In the genomic region with DNA sequence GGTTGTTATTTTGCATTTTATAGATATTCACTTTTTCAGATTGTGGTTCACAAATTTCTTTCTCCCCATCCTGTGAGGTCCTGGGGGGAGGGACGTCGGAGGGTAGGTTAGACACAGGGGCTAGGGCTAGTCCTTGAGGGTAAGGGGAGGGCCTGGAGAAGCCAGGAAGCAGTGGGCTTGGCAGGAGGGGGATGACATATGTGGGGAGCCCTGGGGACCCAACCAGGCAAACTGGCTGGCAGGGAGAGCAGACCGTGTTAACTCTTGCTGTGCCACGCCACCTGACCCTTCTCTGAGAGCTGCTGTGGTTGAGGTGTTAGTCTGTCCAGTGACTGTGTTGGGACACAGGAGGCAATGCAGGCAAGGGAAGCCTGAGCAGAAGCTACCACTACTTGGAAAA, we compare ENCODE assay signal across 15 mouse cellular contexts. TPM values are rescaled to one million over a fixed set of nuclear protein-coding genes. Genes with fewer than 3 reads are reported as not detected.
DNase-seq lines count a peak whose midpoint lies in the region; ATAC-seq lines count a peak whose summit lies in the region.
"Had no signal": no experiment of that assay in that cellular context is flagged by ENCODE, and none has a peak within 500 bp of the region (broad histone marks: within the 10 kb centered on the region; RNA-seq: fewer than 3 reads in every experiment).

No protein-coding gene starts in this region.

- peak overlapping the region; percentile 43; the same call in 1 of the 2 replicates for H3K9ac ChIP-seq in forebrain, embryonic 13.5 days
- no peak overlapping the region; the same call in 1 of the 2 replicates for H3K9ac ChIP-seq in hindbrain, embryonic 16.5 days (ENCODE audit: low read depth, low read length)
- H3K9ac ChIP-seq in neural tube, embryonic 12.5 days = no peak overlapping the region
- no peak overlapping the region for H3K9ac ChIP-seq in intestine, embryonic 16.5 days (ENCODE audit: low read depth, low read length)
- H3K9ac ChIP-seq: intestine, embryonic 15.5 days had no signal

- peaks cover 50% of the 10 kb centered on the region for H3K4me1 ChIP-seq in forebrain, embryonic 13.5 days
- peaks cover 6% of the 10 kb centered on the region for H3K4me1 ChIP-seq in hindbrain, embryonic 16.5 days (ENCODE audit: control insufficient read depth, insufficient read depth, low read depth, low read length)
- H3K4me1 ChIP-seq in neural tube, embryonic 12.5 days = peaks cover 64% of the 10 kb centered on the region
- H3K4me1 ChIP-seq in intestine, embryonic 16.5 days (ENCODE audit: control insufficient read depth, insufficient read depth, low read length) = peaks cover 22% of the 10 kb centered on the region

- H3K27ac ChIP-seq in forebrain, embryonic 13.5 days = peak overlapping the region; percentile 88
- H3K27ac ChIP-seq in hindbrain, embryonic 16.5 days (ENCODE audit: low read depth, low read length) = peak overlapping the region; percentile 61; the same call in 1 of the 2 replicates
- H3K27ac ChIP-seq in neural tube, embryonic 12.5 days = peak overlapping the region; percentile 67
- H3K27ac ChIP-seq in intestine, embryonic 16.5 days (ENCODE audit: low read length) = no peak overlapping the region
- H3K27ac ChIP-seq: gastrocnemius, adult 2 months; intestine, embryonic 15.5 days had no signal

- WGBS in forebrain, embryonic 13.5 days = 51% methylated on average over 4 of the region's 4 CpGs
- WGBS in hindbrain, embryonic 16.5 days = 19% methylated on average over 4 of the region's 4 CpGs
- 46% methylated on average over 4 of the region's 4 CpGs for WGBS in neural tube, embryonic 12.5 days
- WGBS in intestine, embryonic 16.5 days = 58% methylated on average over 4 of the region's 4 CpGs

- no peaks in the 10 kb centered on the region for H3K27me3 ChIP-seq in forebrain, embryonic 13.5 days
- H3K27me3 ChIP-seq in hindbrain, embryonic 16.5 days (replicated peaks; ENCODE audit: control insufficient read depth, insufficient read depth, low read length) = no peaks in the 10 kb centered on the region
- H3K27me3 ChIP-seq in neural tube, embryonic 12.5 days (replicated peaks) = no peaks in the 10 kb centered on the region; the same call in 1 of the 2 replicates
- no peaks in the 10 kb centered on the region for H3K27me3 ChIP-seq in intestine, embryonic 16.5 days (replicated peaks; ENCODE audit: control insufficient read depth, insufficient read depth, low read length)

- peaks cover 21% of the 10 kb centered on the region for H3K36me3 ChIP-seq in forebrain, embryonic 13.5 days (ENCODE audit: poor library complexity, severe bottlenecking)
- H3K36me3 ChIP-seq in hindbrain, embryonic 16.5 days (ENCODE audit: control insufficient read depth, insufficient read depth, low read length) = peaks cover 8% of the 10 kb centered on the region; the same call in 1 of the 2 replicates
- peaks cover 12% of the 10 kb centered on the region for H3K36me3 ChIP-seq in neural tube, embryonic 12.5 days
- peaks cover 11% of the 10 kb centered on the region for H3K36me3 ChIP-seq in intestine, embryonic 16.5 days (ENCODE audit: control insufficient read depth, insufficient read depth, low read length)

- H3K4me2 ChIP-seq in forebrain, embryonic 13.5 days = peak overlapping the region; percentile 3; the same call in 1 of the 2 replicates
- no peak overlapping the region for H3K4me2 ChIP-seq in hindbrain, embryonic 16.5 days (ENCODE audit: low read length)
- peak overlapping the region; percentile 31 for H3K4me2 ChIP-seq in neural tube, embryonic 12.5 days (replicated peaks)
- no peak overlapping the region for H3K4me2 ChIP-seq in intestine, embryonic 16.5 days (ENCODE audit: low read depth, low read length)
- H3K4me2 ChIP-seq: intestine, embryonic 15.5 days had no signal

- H3K4me3 ChIP-seq in forebrain, embryonic 13.5 days = no peak overlapping the region
- no peak overlapping the region for H3K4me3 ChIP-seq in hindbrain, embryonic 16.5 days (ENCODE audit: low read length)
- H3K4me3 ChIP-seq in neural tube, embryonic 12.5 days = no peak overlapping the region
- no peak overlapping the region for H3K4me3 ChIP-seq in intestine, embryonic 16.5 days (ENCODE audit: low read length)
- H3K4me3 ChIP-seq: gastrocnemius, adult 2 months; intestine, embryonic 15.5 days; myocyte had no signal

- DNase-seq in cerebellum, postnatal 4 days (ENCODE audit: low spot score in 2 of 2) = peak; percentile 20 to 66
- DNase-seq in thymus, postnatal 14 days = no peak
- DNase-seq: adrenal gland, adult 2 months; gastrocnemius, adult 2 months; heart, postnatal 10 days; kidney, postnatal 14 days; lung, adult 2 months had no signal

- ATAC-seq in cerebellum, adult (ENCODE audit: insufficient number of reproducible peaks, low FRiP score, low TSS enrichment) = no peak
- 0 out of 2 replicates have a peak, but pooled peaks have one; percentile 34 for ATAC-seq in forebrain, embryonic 13.5 days
- ATAC-seq in hindbrain, embryonic 16.5 days = no peak; the same call in 1 of the 2 replicates
- peak; percentile 35; the same call in 1 of the 2 replicates for ATAC-seq in neural tube, embryonic 12.5 days (ENCODE audit: low FRiP score, low read depth)
- ATAC-seq in intestine, embryonic 16.5 days = no peak
- ATAC-seq in frontal cortex, adult (ENCODE audit: low TSS enrichment) = no peak
- ATAC-seq: intestine, embryonic 15.5 days had no signal

- no peaks in the 10 kb centered on the region for H3K9me3 ChIP-seq in forebrain, embryonic 13.5 days (replicated peaks)
- H3K9me3 ChIP-seq in hindbrain, embryonic 16.5 days (ENCODE audit: control insufficient read depth, low read length) = no peaks in the 10 kb centered on the region
- no peaks in the 10 kb centered on the region for H3K9me3 ChIP-seq in neural tube, embryonic 12.5 days
- H3K9me3 ChIP-seq in intestine, embryonic 16.5 days (ENCODE audit: control insufficient read depth, low read length) = no peaks in the 10 kb centered on the region
- H3K9me3 ChIP-seq: intestine, embryonic 15.5 days had no signal

RNA-seq across cellular contexts. Expression of gene Nhlh1, which starts 3.3 kb away (rescaled TPM):
- 7.3 and 7.8 TPM in 2 replicates for polyA plus RNA-seq in forebrain, embryonic 13.5 days (2015; fragmentation: Nextera tagmentation; extraction: Ambion mirVana)
- 2.6 and 3.2 TPM in 2 replicates for polyA plus RNA-seq in hindbrain, embryonic 16.5 days (2015; fragmentation: Nextera tagmentation; extraction: Ambion mirVana)
- polyA plus RNA-seq in neural tube, embryonic 12.5 days (2016; fragmentation: Nextera tagmentation; extraction: Ambion mirVana) = 18.2 and 21.7 TPM in 2 replicates
- polyA plus RNA-seq in intestine, embryonic 16.5 days (2015; fragmentation: Nextera tagmentation; extraction: Ambion mirVana) = 0.09 TPM in 1 of 2 replicates, not detected in the other
- polyA plus RNA-seq: adrenal gland, adult 2 months had no signal

RNA-seq across cellular contexts. Expression of gene Copa, which starts 21.7 kb away (rescaled TPM):
- 174 and 194 TPM in 2 replicates for polyA plus RNA-seq in forebrain, embryonic 13.5 days (2015; fragmentation: Nextera tagmentation; extraction: Ambion mirVana)
- polyA plus RNA-seq in hindbrain, embryonic 16.5 days (2015; fragmentation: Nextera tagmentation; extraction: Ambion mirVana) = 181 and 214 TPM in 2 replicates
- 216 and 227 TPM in 2 replicates for polyA plus RNA-seq in neural tube, embryonic 12.5 days (2016; fragmentation: Nextera tagmentation; extraction: Ambion mirVana)
- 204 and 218 TPM in 2 replicates for polyA plus RNA-seq in intestine, embryonic 16.5 days (2015; fragmentation: Nextera tagmentation; extraction: Ambion mirVana)

RNA-seq across cellular contexts. Expression of gene Ncstn, which starts 21.9 kb away (rescaled TPM):
- polyA plus RNA-seq in forebrain, embryonic 13.5 days (2015; fragmentation: Nextera tagmentation; extraction: Ambion mirVana) = 95.5 and 106 TPM in 2 replicates
- 110 and 121 TPM in 2 replicates for polyA plus RNA-seq in hindbrain, embryonic 16.5 days (2015; fragmentation: Nextera tagmentation; extraction: Ambion mirVana)
- 132 and 137 TPM in 2 replicates for polyA plus RNA-seq in neural tube, embryonic 12.5 days (2016; fragmentation: Nextera tagmentation; extraction: Ambion mirVana)
- polyA plus RNA-seq in intestine, embryonic 16.5 days (2015; fragmentation: Nextera tagmentation; extraction: Ambion mirVana) = 159 TPM in 2 replicates

RNA-seq across cellular contexts. Expression of gene Vangl2, which starts 32.4 kb away (rescaled TPM):
- 55.0 and 55.4 TPM in 2 replicates for polyA plus RNA-seq in forebrain, embryonic 13.5 days (2015; fragmentation: Nextera tagmentation; extraction: Ambion mirVana)
- polyA plus RNA-seq in hindbrain, embryonic 16.5 days (2015; fragmentation: Nextera tagmentation; extraction: Ambion mirVana) = 39.9 and 50.1 TPM in 2 replicates
- polyA plus RNA-seq in neural tube, embryonic 12.5 days (2016; fragmentation: Nextera tagmentation; extraction: Ambion mirVana) = 66.0 and 69.7 TPM in 2 replicates
- polyA plus RNA-seq in intestine, embryonic 16.5 days (2015; fragmentation: Nextera tagmentation; extraction: Ambion mirVana) = 6.1 and 6.8 TPM in 2 replicates

Comparison
In these comparisons a context has a peak if more than half of its experiments do, and no peak if none do; other contexts are left out.
1. ATAC-seq: peak in forebrain, embryonic 13.5 days (single experiment) and neural tube, embryonic 12.5 days (single experiment); none in cerebellum, adult (single experiment), hindbrain, embryonic 16.5 days (single experiment), intestine, embryonic 16.5 days (single experiment) and frontal cortex, adult (single experiment).
2. H3K4me2 ChIP-seq: peak in forebrain, embryonic 13.5 days (single experiment) and neural tube, embryonic 12.5 days (single experiment); none in hindbrain, embryonic 16.5 days (single experiment) and intestine, embryonic 16.5 days (single experiment).